Mouse (Mus musculus): ENCODE results near the gene Tvp23b. TPM values are rescaled to one million over a fixed set of nuclear protein-coding genes. Genes with fewer than 3 reads are reported as not detected.

Tvp23b gene
- total RNA-seq, 2 experiments from 2014 or later, result 19.1 to 21.3 TPM

GRCm38 (mm10) chr11:62938921-62939320, 59.7 kb downstream of the Tvp23b start:
- no peak for ATAC-seq (ENCODE audit: poor library complexity, severe bottlenecking)

- no peak for ATAC-seq (ENCODE audit: poor library complexity, severe bottlenecking)
Observed at GRCm38 (mm10) chr11:62940176-62940575, 60.9 kb downstream of the Tvp23b start.

- no peak for ATAC-seq (ENCODE audit: poor library complexity, severe bottlenecking)
Observed at GRCm38 (mm10) chr11:62943538-62943937, 64.3 kb downstream of the Tvp23b start.

GRCm38 (mm10) chr11:62945514-62945913, 66.3 kb downstream of the Tvp23b start:
- ATAC-seq (ENCODE audit: poor library complexity, severe bottlenecking), result no peak

GRCm38 (mm10) chr11:62949548-62949947, 70.3 kb downstream of the Tvp23b start:
- ATAC-seq (ENCODE audit: poor library complexity, severe bottlenecking), result no peak

GRCm38 (mm10) chr11:62951012-62951411, 71.8 kb downstream of the Tvp23b start, which contains the start of gene Cdrt4:
Cdrt4 (plus strand) TSS chr11:62951193.
- ATAC-seq (ENCODE audit: poor library complexity, severe bottlenecking), result no peak

GRCm38 (mm10) chr11:62954766-62955165, 75.5 kb downstream of the Tvp23b start:
- no peak for ATAC-seq (ENCODE audit: poor library complexity, severe bottlenecking)

GRCm38 (mm10) chr11:62955186-62955585, 75.9 kb downstream of the Tvp23b start:
- ATAC-seq (ENCODE audit: poor library complexity, severe bottlenecking), result no peak

GRCm38 (mm10) chr11:62955776-62956175, 76.5 kb downstream of the Tvp23b start:
- no peak for ATAC-seq (ENCODE audit: poor library complexity, severe bottlenecking)

- no peak for ATAC-seq (ENCODE audit: poor library complexity, severe bottlenecking)
Observed at GRCm38 (mm10) chr11:62957626-62958180, 78.4 kb downstream of the Tvp23b start.

GRCm38 (mm10) chr11:62963292-62963691, 84.0 kb downstream of the Tvp23b start:
- no peak for ATAC-seq (ENCODE audit: poor library complexity, severe bottlenecking)

GRCm38 (mm10) chr11:62966424-62966764, 87.1 kb downstream of the Tvp23b start:
- ATAC-seq (ENCODE audit: poor library complexity, severe bottlenecking), result no peak

Other genes with a start within 250 kb of the Tvp23b start
- 5.7 TPM in 2 replicates for gene Lrrc75a, start 230.9 kb upstream of the Tvp23b start, total RNA-seq (2015)
- 3.6 and 5.7 TPM in 2 replicates for gene Lrrc75a, start 230.9 kb upstream of the Tvp23b start, total RNA-seq (2017)
- gene Mmgt2, start 230.8 kb upstream of the Tvp23b start, total RNA-seq (2015), result 19.0 and 19.3 TPM in 2 replicates
- 7.2 and 10.9 TPM in 2 replicates for gene Mmgt2, start 230.8 kb upstream of the Tvp23b start, total RNA-seq (2017)
- gene Zfp287, start 147.6 kb upstream of the Tvp23b start, total RNA-seq (2015), result 2.9 TPM in 2 replicates
- gene Zfp287, start 147.6 kb upstream of the Tvp23b start, total RNA-seq (2017), result 2.3 and 2.7 TPM in 2 replicates
- gene Gm10428, start 126.4 kb upstream of the Tvp23b start, total RNA-seq (2015), result not detected in 2 replicates
- not detected in 2 replicates for gene Gm10428, start 126.4 kb upstream of the Tvp23b start, total RNA-seq (2017)
- gene Zfp286, start 90.0 kb upstream of the Tvp23b start, total RNA-seq (2015), result 0.18 and 0.33 TPM in 2 replicates
- 0.29 and 0.69 TPM in 2 replicates for gene Zfp286, start 90.0 kb upstream of the Tvp23b start, total RNA-seq (2017)
- 15.4 and 25.5 TPM in 2 replicates for gene Trim16, start 59.2 kb upstream of the Tvp23b start, total RNA-seq (2015)
- 21.4 and 22.8 TPM in 2 replicates for gene Trim16, start 59.2 kb upstream of the Tvp23b start, total RNA-seq (2017)
- gene Fbxw10, start 32.4 kb upstream of the Tvp23b start, total RNA-seq (2015), result 0.41 and 1.3 TPM in 2 replicates
- 1.7 and 1.8 TPM in 2 replicates for gene Fbxw10, start 32.4 kb upstream of the Tvp23b start, total RNA-seq (2017)
- gene Cdrt4, start 71.7 kb downstream of the Tvp23b start, total RNA-seq (2015), result not detected in 2 replicates
- not detected in 2 replicates for gene Cdrt4, start 71.7 kb downstream of the Tvp23b start, total RNA-seq (2017)
- gene Tekt3, start 182.2 kb downstream of the Tvp23b start, total RNA-seq (2015), result not detected in 2 replicates
- not detected in 2 replicates for gene Tekt3, start 182.2 kb downstream of the Tvp23b start, total RNA-seq (2017)
- gene Pmp22, start 249.5 kb downstream of the Tvp23b start, total RNA-seq (2015), result 0.45 and 2.0 TPM in 2 replicates
- 0.20 TPM in 1 of 2 replicates, not detected in the other for gene Pmp22, start 249.5 kb downstream of the Tvp23b start, total RNA-seq (2017)

All from megakaryocyte, adult 5-6 weeks (primary cell).